Mouse (Mus musculus) G1E-ER4 (cell line): ENCODE results near the gene Fam173b. TPM values are rescaled to one million over a fixed set of nuclear protein-coding genes. Genes with fewer than 3 reads are reported as not detected.

Experiments used
- GATA1 ChIP-seq: IDR thresholded peaks from one replicate; pipeline ENCODE4 v1.8.0; 2012; ENCODE audit warnings: low read length, inconsistent platforms
- polyA plus RNA-seq: library from polyadenylated mRNA; stranded (reverse); fragments of >175 nt; gene quantifications from 2 replicates; pipeline ENCODE4 v1.2.3, GENCODE M21; 2012

Gene Fam173b
- polyA plus RNA-seq = 3.7 and 3.9 TPM in 2 replicates

- no peak for TF ChIP-seq GATA1
Measured at GRCm38 (mm10) chr15:31601646-31602374, at the start of gene Fam173b, which contains the start of gene Cct5. Gene Fam173b (plus strand): TSS chr15:31601852. Gene Cct5 (minus strand): TSS chr15:31601804.

GRCm38 (mm10) chr15:31554855-31555254 is 46.8 kb upstream of the Fam173b start:
- no peak for TF ChIP-seq GATA1

- TF ChIP-seq GATA1 = no peak
Measured at GRCm38 (mm10) chr15:31561390-31561789, 40.3 kb upstream of the Fam173b start.

- TF ChIP-seq GATA1 = no peak
Measured at GRCm38 (mm10) chr15:31561976-31562375, 39.7 kb upstream of the Fam173b start.

GRCm38 (mm10) chr15:31562847-31563246 is 38.8 kb upstream of the Fam173b start:
- TF ChIP-seq GATA1 = no peak

GRCm38 (mm10) chr15:31563577-31564546 is 37.8 kb upstream of the Fam173b start:
- no peak for TF ChIP-seq GATA1

- no peak for TF ChIP-seq GATA1
Measured at GRCm38 (mm10) chr15:31565184-31565583, 36.5 kb upstream of the Fam173b start, which contains the start of gene Cmbl. Gene Cmbl (plus strand): TSS chr15:31565389.

- TF ChIP-seq GATA1 = no peak
Measured at GRCm38 (mm10) chr15:31565786-31566185, 35.9 kb upstream of the Fam173b start.

GRCm38 (mm10) chr15:31567431-31567830 is 34.2 kb upstream of the Fam173b start:
- no peak for TF ChIP-seq GATA1

GRCm38 (mm10) chr15:31568581-31568996 is 33.1 kb upstream of the Fam173b start:
- TF ChIP-seq GATA1 = no peak

GRCm38 (mm10) chr15:31569325-31570022 is 32.2 kb upstream of the Fam173b start:
- TF ChIP-seq GATA1 = no peak

- TF ChIP-seq GATA1 = no peak
Measured at GRCm38 (mm10) chr15:31570959-31571358, 30.7 kb upstream of the Fam173b start.

- TF ChIP-seq GATA1 = no peak
Measured at GRCm38 (mm10) chr15:31571906-31572722, 29.5 kb upstream of the Fam173b start.

GRCm38 (mm10) chr15:31573287-31573686 is 28.4 kb upstream of the Fam173b start:
- TF ChIP-seq GATA1 = peak; percentile 29

GRCm38 (mm10) chr15:31573692-31574091 is 28.0 kb upstream of the Fam173b start:
- no peak for TF ChIP-seq GATA1
